In the genomic region with DNA sequence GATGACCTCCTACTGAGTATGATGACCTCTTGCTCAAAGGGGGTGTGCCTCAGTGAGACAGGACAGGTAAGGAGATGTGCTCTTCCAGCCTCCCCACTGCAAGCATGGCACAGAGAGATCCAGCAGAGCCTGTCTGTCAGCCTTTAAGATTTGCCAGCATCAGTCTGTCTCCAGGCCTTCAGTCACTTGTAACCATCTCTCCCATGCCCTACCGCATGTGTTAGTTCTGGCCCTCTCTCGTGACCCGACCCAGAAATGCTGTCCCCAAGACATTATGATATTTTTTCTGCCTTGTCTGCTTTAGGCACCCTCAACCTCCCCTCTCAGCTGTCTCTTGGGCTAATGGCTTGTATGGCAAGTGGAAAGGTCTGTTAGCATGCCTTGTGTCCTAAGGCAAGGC, we compare ENCODE assay signal across 37 mouse cellular contexts. TPM values are rescaled to one million over a fixed set of nuclear protein-coding genes. Genes with fewer than 3 reads are reported as not detected.
"Had no signal": no experiment of that assay in that cellular context is flagged by ENCODE, and none has a peak within 500 bp of the region (broad histone marks: within the 10 kb centered on the region; RNA-seq: fewer than 3 reads in every experiment).

No protein-coding gene starts in this region.

- H3K4me2 ChIP-seq: embryonic facial prominence, embryonic 12.5 days; embryonic facial prominence, embryonic 13.5 days; embryonic facial prominence, embryonic 15.5 days; forebrain, embryonic 12.5 days; forebrain, embryonic 13.5 days; forebrain, embryonic 15.5 days; heart, embryonic 11.5 days had no signal

- H3K27ac ChIP-seq: embryonic facial prominence, embryonic 10.5 days; embryonic facial prominence, embryonic 12.5 days; embryonic facial prominence, embryonic 13.5 days; embryonic facial prominence, embryonic 15.5 days; forebrain, embryonic 10.5 days; forebrain, embryonic 12.5 days; forebrain, embryonic 13.5 days; forebrain, embryonic 15.5 days; gastrocnemius, adult 2 months; heart, adult 2 months had no signal

- H3K27me3 ChIP-seq: embryonic facial prominence, embryonic 12.5 days; embryonic facial prominence, embryonic 13.5 days; embryonic facial prominence, embryonic 15.5 days; forebrain, embryonic 15.5 days had no signal

- H3K4me1 ChIP-seq: embryonic facial prominence, embryonic 10.5 days; embryonic facial prominence, embryonic 12.5 days; embryonic facial prominence, embryonic 13.5 days; embryonic facial prominence, embryonic 15.5 days; forebrain, embryonic 12.5 days; forebrain, embryonic 13.5 days; forebrain, embryonic 15.5 days had no signal

- DNase-seq: cerebellum, adult 9-10 months; cerebellum, adult 9-11 months; cerebellum, postnatal 10 days; cerebellum, postnatal 25 days; cerebellum, postnatal 36 days; embryo, embryonic 11 days; forebrain, postnatal 0 days; gastrocnemius, adult 2 months; gastrocnemius, postnatal 10 days; gastrocnemius, postnatal 14 days; gastrocnemius, postnatal 25 days; gastrocnemius, postnatal 36 days; heart, adult 18-20 months; heart, adult 2 months had no signal

- ATAC-seq: forebrain, embryonic 13.5 days; forebrain, embryonic 14.5 days; forebrain, embryonic 15.5 days; forebrain, embryonic 16.5 days; forebrain, postnatal 0 days had no signal

- H3K36me3 ChIP-seq: embryonic facial prominence, embryonic 10.5 days; embryonic facial prominence, embryonic 12.5 days; embryonic facial prominence, embryonic 13.5 days; embryonic facial prominence, embryonic 15.5 days; forebrain, embryonic 10.5 days; forebrain, embryonic 12.5 days; forebrain, embryonic 15.5 days had no signal

- H3K9ac ChIP-seq: embryonic facial prominence, embryonic 12.5 days; embryonic facial prominence, embryonic 13.5 days; embryonic facial prominence, embryonic 15.5 days; forebrain, embryonic 12.5 days; forebrain, embryonic 13.5 days; forebrain, embryonic 15.5 days; forebrain, postnatal 0 days had no signal

- H3K4me3 ChIP-seq: embryonic facial prominence, embryonic 10.5 days; embryonic facial prominence, embryonic 12.5 days; embryonic facial prominence, embryonic 13.5 days; embryonic facial prominence, embryonic 15.5 days; erythroblast, embryonic 14.5 days; forebrain, embryonic 10.5 days; forebrain, embryonic 12.5 days; forebrain, embryonic 13.5 days; forebrain, embryonic 15.5 days; gastrocnemius, adult 2 months; heart, adult 2 months had no signal

- H3K9me3 ChIP-seq: embryonic facial prominence, embryonic 10.5 days; embryonic facial prominence, embryonic 12.5 days; embryonic facial prominence, embryonic 13.5 days; embryonic facial prominence, embryonic 15.5 days; forebrain, embryonic 10.5 days; forebrain, embryonic 12.5 days; forebrain, embryonic 13.5 days; forebrain, embryonic 15.5 days had no signal

RNA-seq across cellular contexts. Expression of a gene that starts 14.6 kb away (rescaled TPM):
- total RNA-seq: common myeloid progenitor, adult 5-6 weeks; forebrain, postnatal 0 days; gastrocnemius, adult 18-20 months; gastrocnemius, adult 2 months; gastrocnemius, adult 8-10 months; gastrocnemius, postnatal 10 days; gastrocnemius, postnatal 14 days; gastrocnemius, postnatal 25 days; gastrocnemius, postnatal 36 days; gastrocnemius, postnatal 4 days; granulocyte monocyte progenitor cell, adult 5-6 weeks; heart, adult 18-20 months; heart, adult 2 months; heart, adult 8-10 months had no signal
- polyA plus RNA-seq: cortical plate, adult 2 months; embryonic facial prominence, embryonic 10.5 days; embryonic facial prominence, embryonic 11.5 days; embryonic facial prominence, embryonic 12.5 days; embryonic facial prominence, embryonic 13.5 days; embryonic facial prominence, embryonic 14.5 days; embryonic facial prominence, embryonic 15.5 days; erythroblast, embryonic 14.5 days; forebrain, embryonic 10.5 days; forebrain, embryonic 12.5 days; forebrain, embryonic 13.5 days; forebrain, embryonic 14.5 days; forebrain, embryonic 15.5 days; forebrain, embryonic 16.5 days; forebrain, postnatal 0 days; frontal cortex, adult 2 months; gonadal fat pad, adult 2 months; heart, adult 2 months; heart, embryonic 11.5 days had no signal
